Mouse (Mus musculus) CH12.LX (cell line): Measurements from ENCODE around the gene Hsf4. TPM values are rescaled to one million over a fixed set of nuclear protein-coding genes. Genes with fewer than 3 reads are reported as not detected.

ENCODE experiments used
- DNase-seq: peaks from one replicate; pipeline ENCODE4 v3.0.0-alpha.2; 2013; ENCODE audit errors: extremely low read depth
- H3K27ac ChIP-seq: 2 replicates; pipeline ENCODE4 v1.5.1; 2012; ENCODE audit warnings: low read depth, mild to moderate bottlenecking, control low read depth, moderate library complexity; ENCODE audit not compliant: insufficient read depth
- H3K27me3 ChIP-seq: replicated peaks from 2 replicates; pipeline ENCODE3; 2012; ENCODE audit warnings: inconsistent platforms
- H3K36me3 ChIP-seq, 2 experiments: replicated peaks in 1 of 2; 2 replicates each; pipeline versions ENCODE3 to v1.6.1; 2012; ENCODE audit warnings: inconsistent platforms in 1 of 2, low read length in 1 of 2, mild to moderate bottlenecking in 1 of 2, mixed read lengths in 1 of 2, moderate library complexity in 1 of 2; ENCODE audit not compliant: control insufficient read depth in 1 of 2, insufficient read depth in 1 of 2
- H3K4me1 ChIP-seq, 2 experiments: 2 replicates each; pipeline ENCODE4 v1.6.1; 2012; ENCODE audit warnings: inconsistent platforms in 1 of 2, moderate library complexity in 1 of 2; ENCODE audit not compliant: insufficient read depth in 2 of 2, control insufficient read depth in 1 of 2
- H3K4me2 ChIP-seq: 2 replicates; pipeline ENCODE4 v1.6.1; 2012; ENCODE audit warnings: low read depth, mild to moderate bottlenecking, control low read depth; ENCODE audit not compliant: poor library complexity, insufficient read depth, severe bottlenecking
- H3K4me3 ChIP-seq, 3 experiments: fragments of 150-350 bp in 1 of 3; sonication (generic) in 1 of 3; replicated peaks in 1 of 3; 2 replicates each; pipeline versions ENCODE3 to v1.5.1; 2011 to 2012; ENCODE audit warnings: low read depth in 2 of 3, low read length in 2 of 3, mild to moderate bottlenecking in 2 of 3, moderate library complexity in 2 of 3, control low read depth in 1 of 3, improper control_type of control experiment in 1 of 3, inconsistent platforms in 1 of 3, mixed read lengths in 1 of 3; ENCODE audit not compliant: poor library complexity in 1 of 3
- H3K79me2 ChIP-seq: replicated peaks from 2 replicates; pipeline ENCODE4 v1.6.1; 2012; ENCODE audit warnings: mild to moderate bottlenecking, moderate library complexity; ENCODE audit not compliant: control insufficient read depth, poor library complexity, insufficient read depth, severe bottlenecking; ENCODE audit errors: extremely low read depth
- H3K9ac ChIP-seq: 2 replicates; pipeline ENCODE4 v1.6.1; 2012; ENCODE audit warnings: low read depth, mild to moderate bottlenecking, control low read depth, moderate library complexity; ENCODE audit not compliant: insufficient read depth
- H3K9me3 ChIP-seq: replicated peaks from 2 replicates; pipeline ENCODE3; 2012; ENCODE audit warnings: low read length, inconsistent platforms, mixed read lengths
- CHD1 ChIP-seq: IDR thresholded peaks from 2 replicates; pipeline ENCODE4 v1.6.1; 2012; ENCODE audit warnings: low read depth, low read length, improper control_type of control experiment, inconsistent platforms
- ELF1 ChIP-seq: IDR thresholded peaks from 2 replicates; pipeline ENCODE4 v1.6.1; 2014; ENCODE audit warnings: low read depth, mild to moderate bottlenecking, inconsistent platforms, low read length, improper control_type of control experiment
- EP300 ChIP-seq: IDR thresholded peaks from 2 replicates; pipeline ENCODE4 v1.6.1; 2011; ENCODE audit warnings: low read length, improper control_type of control experiment
- IRF4 ChIP-seq: IDR thresholded peaks from 2 replicates; pipeline ENCODE4 v1.6.1; 2014; ENCODE audit warnings: low read depth, mild to moderate bottlenecking, inconsistent platforms, low read length, improper control_type of control experiment
- KAT2A ChIP-seq: IDR thresholded peaks from 2 replicates; pipeline ENCODE4 v1.6.1; 2012; ENCODE audit warnings: low read length, improper control_type of control experiment, inconsistent platforms; ENCODE audit not compliant: insufficient replicate concordance
- MEF2A ChIP-seq: IDR thresholded peaks from 2 replicates; pipeline ENCODE4 v1.6.1; 2014; ENCODE audit warnings: low read depth, mild to moderate bottlenecking, inconsistent platforms, low read length, improper control_type of control experiment, borderline replicate concordance
- MXI1 ChIP-seq: IDR thresholded peaks from 2 replicates; pipeline ENCODE4 v1.6.1; 2011; ENCODE audit warnings: mild to moderate bottlenecking, low read depth, low read length, improper control_type of control experiment
- MYC ChIP-seq: IDR thresholded peaks from 2 replicates; pipeline ENCODE4 v1.6.1; 2011; ENCODE audit warnings: low read depth, mild to moderate bottlenecking, improper control_type of control experiment, low read length
- NELFE ChIP-seq: IDR thresholded peaks from 2 replicates; pipeline ENCODE4 v1.6.1; 2011; ENCODE audit warnings: low read depth, low read length, improper control_type of control experiment
- NRF1 ChIP-seq: IDR thresholded peaks from 2 replicates; pipeline ENCODE4 v1.6.1; 2014; ENCODE audit warnings: low read depth, mild to moderate bottlenecking, inconsistent platforms, low read length, improper control_type of control experiment, moderate library complexity
- RCOR1 ChIP-seq: conservative IDR thresholded peaks from 2 replicates; pipeline ENCODE4 v1.6.1; 2012; ENCODE audit warnings: low read depth, mild to moderate bottlenecking, inconsistent platforms, low read length, improper control_type of control experiment
- SMC3 ChIP-seq: IDR thresholded peaks from 2 replicates; pipeline ENCODE4 v1.6.1; 2011; ENCODE audit warnings: low read depth, low read length, improper control_type of control experiment
- TCF12 ChIP-seq: IDR thresholded peaks from 2 replicates; pipeline ENCODE4 v1.6.1; 2014; ENCODE audit warnings: low read depth, mild to moderate bottlenecking, inconsistent platforms, low read length, improper control_type of control experiment
- UBTF ChIP-seq: IDR thresholded peaks from 2 replicates; pipeline ENCODE4 v1.6.1; 2012; ENCODE audit warnings: low read depth, mild to moderate bottlenecking, inconsistent platforms, low read length, improper control_type of control experiment, moderate library complexity
- USF1 ChIP-seq: IDR thresholded peaks from 2 replicates; pipeline ENCODE4 v1.6.1; 2014; ENCODE audit warnings: low read depth, mild to moderate bottlenecking, inconsistent platforms, low read length, improper control_type of control experiment
- USF2 ChIP-seq: conservative IDR thresholded peaks from 2 replicates; pipeline ENCODE4 v1.6.1; 2011; ENCODE audit warnings: low read depth, low read length, improper control_type of control experiment
- ZC3H11A ChIP-seq: IDR thresholded peaks from 2 replicates; pipeline ENCODE4 v1.6.1; 2012; ENCODE audit warnings: low read depth, mild to moderate bottlenecking, inconsistent platforms, low read length, improper control_type of control experiment
- ZKSCAN1 ChIP-seq: IDR thresholded peaks from 2 replicates; pipeline ENCODE4 v1.6.1; 2012; ENCODE audit warnings: low read depth, inconsistent platforms, low read length, improper control_type of control experiment, borderline replicate concordance
- ZMIZ1 ChIP-seq: IDR thresholded peaks from 2 replicates; pipeline ENCODE4 v1.6.1; 2012; ENCODE audit warnings: low read depth, mild to moderate bottlenecking, inconsistent platforms, low read length, improper control_type of control experiment
- ZNF384 ChIP-seq: IDR thresholded peaks from 2 replicates; pipeline ENCODE4 v1.6.1; 2012; ENCODE audit warnings: low read depth, low read length, improper control_type of control experiment, inconsistent platforms
- dilution Hi-C: fragments of 300-500 bp; cut with MboI; formaldehyde crosslinking; loops from 2 replicates; pipeline ENCODE4 v1.14.3; 2020; ENCODE audit warnings: low sequenced_read_pairs; ENCODE audit not compliant: extremely low pct_unique_long_range_greater_than_20kb, extremely low pct_ligation_motif_present
- in situ Hi-C: fragments of 300-500 bp; cut with MboI; formaldehyde crosslinking; loops from 3 replicates; pipeline ENCODE4 v1.14.3; 2019; ENCODE audit warnings: low sequenced_read_pairs, low pct_ligation_motif_present, low pct_unique_long_range_greater_than_20kb, mixed read lengths
- polyA plus RNA-seq: library from polyadenylated mRNA; unstranded; fragments of >175 nt; gene quantifications from 2 replicates; pipeline ENCODE4 v1.2.1, GENCODE M21; 2012; ENCODE audit warnings: low read depth; ENCODE audit not compliant: insufficient read length
- total RNA-seq, 2 experiments: library from RNA; depleted of rRNA; stranded (reverse); fragments of 300-350 nt in 1 of 2; fragments of >200 nt in 1 of 2; gene quantifications; 2 replicates each; pipeline ENCODE4 v1.2.3; 2012 to 2014

Gene Hsf4
- total and polyA plus RNA-seq, 3 experiments = 0.08 TPM; not detected in 2

- peaks cover 19% of the 10 kb centered on the region for H3K9me3 ChIP-seq
- dilution Hi-C loops = no loop called here
- H3K9ac ChIP-seq = no peak overlapping the region
- H3K4me1 ChIP-seq = peaks cover 0 to 16% of the 10 kb centered on the region in 2 experiments; a peak in 2 of 4 replicates
- H3K27ac ChIP-seq = no peak overlapping the region
- no peak for TF ChIP-seq SMC3
- TF ChIP-seq USF2 = no peak
- no peak for TF ChIP-seq UBTF
- no peak for TF ChIP-seq KAT2A
- no peak for TF ChIP-seq IRF4
- no peak for TF ChIP-seq ZNF384
- TF ChIP-seq NRF1 = no peak
- TF ChIP-seq RCOR1 = no peak
- no peak for TF ChIP-seq ELF1
- no peak for TF ChIP-seq MYC
- no peak for TF ChIP-seq EP300
- TF ChIP-seq TCF12 = no peak
- TF ChIP-seq MXI1 = no peak
- TF ChIP-seq MEF2A = no peak
- no peak for TF ChIP-seq USF1
- no peak for TF ChIP-seq CHD1
- TF ChIP-seq ZC3H11A = no peak
- TF ChIP-seq ZKSCAN1 = no peak
- TF ChIP-seq, all 38 proteins: peak for 0
- Histone ChIP-seq H3K79me2 (no peaks in the 10 kb centered on the region), H3K36me3 (peaks cover 22 to 37% of the 10 kb centered on the region in 2 experiments), H3K4me2 (no peak overlapping the region), H3K27me3 (no peaks in the 10 kb centered on the region), H3K4me3 (no peak overlapping the region)
- no peak for DNase-seq
- in situ Hi-C loops = no loop called here
Measured at GRCm38 (mm10) chr8:105268342-105269074, 1.1 kb upstream of the Hsf4 start.

- dilution Hi-C loops = no loop called here
- in situ Hi-C loops = no loop called here
- H3K36me3 ChIP-seq = peaks cover 22 to 37% of the 10 kb centered on the region in 2 experiments
- TF ChIP-seq ZMIZ1 (no peak), SMC3 (no peak), RCOR1 (no peak), MXI1 (no peak), NELFE (no peak)
- no peak overlapping the region for H3K9ac ChIP-seq
- H3K4me1 ChIP-seq = peaks cover 0 to 16% of the 10 kb centered on the region in 2 experiments; a peak in 2 of 4 replicates
- no peak overlapping the region for H3K4me2 ChIP-seq
- H3K4me3 ChIP-seq = no peak overlapping the region
- no peaks in the 10 kb centered on the region for H3K27me3 ChIP-seq
- no peak for DNase-seq
- peaks cover 19% of the 10 kb centered on the region for H3K9me3 ChIP-seq
- no peaks in the 10 kb centered on the region for H3K79me2 ChIP-seq
- no peak overlapping the region for H3K27ac ChIP-seq
Measured at GRCm38 (mm10) chr8:105269075-105269458, 534 bp upstream of the Hsf4 start.
